Mouse (Mus musculus): ENCODE data around the gene Galnt11. TPM values are rescaled to one million over a fixed set of nuclear protein-coding genes. Genes with fewer than 3 reads are reported as not detected.
"Not testable (repeated sequence)": the region's sequence is repeated elsewhere in the genome, so short reads cannot be mapped to it uniquely, and the experiment has no call there.

Galnt11 gene
- total and polyA plus RNA-seq, 3 experiments: 12.6 to 13.6 TPM; not detected in 1

GRCm38 (mm10) chr5:25222752-25223702 is 1.3 kb downstream of the Galnt11 start, which contains the start of gene E130116L18Rik (continued):
- TF ChIP-seq CHD1 (IDR thresholded peaks at IDR 0.05; ENCODE audit: low read depth, low read length) (no peak), TCF12 (IDR thresholded peaks at IDR 0.05; ENCODE audit: low read depth, low read length) (no peak), ETS1 (IDR thresholded peaks at IDR 0.05; ENCODE audit: low read depth, low read length) (peak; percentile 53; the same call in 1 of the 2 replicates), MYC (IDR thresholded peaks at IDR 0.05; ENCODE audit: low read depth, low read length) (peak; percentile 84; the same call in 1 of the 2 replicates), ZMIZ1 (IDR thresholded peaks at IDR 0.05; ENCODE audit: low read depth, low read length) (no peak), MAZ (IDR thresholded peaks at IDR 0.05; ENCODE audit: low read depth, low read length) (no peak), MAFK (IDR thresholded peaks at IDR 0.05; ENCODE audit: borderline replicate concordance, low read depth, low read length) (no peak), ZNF384 (IDR thresholded peaks at IDR 0.05; ENCODE audit: low read depth, low read length) (peak; percentile 57), USF2 (IDR thresholded peaks at IDR 0.05; ENCODE audit: borderline replicate concordance in 1 of 2, insufficient read depth in 1 of 2, low read depth in 1 of 2, low read length in 2 of 2) (no peak), CHD2 (IDR thresholded peaks at IDR 0.05; ENCODE audit: low read length) (no peak), NRF1 (IDR thresholded peaks at IDR 0.05; ENCODE audit: insufficient read depth, low read depth, low read length, poor library complexity, severe bottlenecking) (peak; percentile 55; the same call in 1 of the 2 replicates), MYB (IDR thresholded peaks at IDR 0.05; ENCODE audit: low read depth, low read length) (no peak)

- not testable (repeated sequence) for H3K27me3 ChIP-seq (ENCODE audit: control insufficient read depth in 1 of 2, insufficient read depth in 2 of 2, low read length in 2 of 2); H3K9me3 ChIP-seq (replicated peaks; ENCODE audit: insufficient read depth, low read length); DNase-seq (ENCODE audit: low read depth, low spot score); H3K27ac ChIP-seq (ENCODE audit: control insufficient read depth, low read depth, low read length); H3K4me1 ChIP-seq (ENCODE audit: control insufficient read depth in 1 of 2, insufficient read depth in 2 of 2, low read length in 2 of 2); H3K79me2 ChIP-seq (ENCODE audit: control insufficient read depth, insufficient read depth, low read length, poor library complexity); H3K4me3 ChIP-seq (ENCODE audit: control insufficient read depth in 1 of 2, insufficient read depth in 1 of 2, low read depth in 2 of 2, low read length in 2 of 2); H3K9ac ChIP-seq (ENCODE audit: control insufficient read depth, low read depth, low read length, poor library complexity, severe bottlenecking); H3K36me3 ChIP-seq (ENCODE audit: control insufficient read depth in 1 of 2, insufficient read depth in 2 of 2, low read length in 2 of 2)
Measured at GRCm38 (mm10) chr5:25224377-25224776, 2.7 kb downstream of the Galnt11 start.

- Histone ChIP-seq H3K4me1 (ENCODE audit: control insufficient read depth in 1 of 2, insufficient read depth in 2 of 2, low read length in 2 of 2) (no peaks in the 10 kb centered on the region), H3K27ac (ENCODE audit: control insufficient read depth, low read depth, low read length) (no peak overlapping the region), H3K27me3 (ENCODE audit: control insufficient read depth in 1 of 2, insufficient read depth in 2 of 2, low read length in 2 of 2) (no peaks in the 10 kb centered on the region), H3K36me3 (ENCODE audit: control insufficient read depth in 1 of 2, insufficient read depth in 2 of 2, low read length in 2 of 2) (no peaks in the 10 kb centered on the region), H3K4me3 (ENCODE audit: control insufficient read depth in 1 of 2, insufficient read depth in 1 of 2, low read depth in 2 of 2, low read length in 2 of 2) (no peak overlapping the region), H3K79me2 (ENCODE audit: control insufficient read depth, insufficient read depth, low read length, poor library complexity) (no peaks in the 10 kb centered on the region), H3K9ac (ENCODE audit: control insufficient read depth, low read depth, low read length, poor library complexity, severe bottlenecking) (no peak overlapping the region), H3K9me3 (replicated peaks; ENCODE audit: insufficient read depth, low read length) (no peaks in the 10 kb centered on the region)
- TF ChIP-seq ETS1 (IDR thresholded peaks at IDR 0.05; ENCODE audit: low read depth, low read length) (no peak), EP300 (IDR thresholded peaks at IDR 0.05; ENCODE audit: low read depth in 1 of 2, low read length in 2 of 2) (no peak), MAZ (IDR thresholded peaks at IDR 0.05; ENCODE audit: low read depth, low read length) (no peak), HCFC1 (IDR thresholded peaks at IDR 0.05; ENCODE audit: low read depth, low read length) (no peak), ZNF384 (IDR thresholded peaks at IDR 0.05; ENCODE audit: low read depth, low read length) (no peak), TBP (IDR thresholded peaks at IDR 0.05; ENCODE audit: low read depth, low read length) (no peak), GATA1 (IDR thresholded peaks at IDR 0.05; ENCODE audit: low read depth, low read length) (no peak), JUND (IDR thresholded peaks at IDR 0.05; ENCODE audit: low read depth, low read length) (no peak), ZMIZ1 (IDR thresholded peaks at IDR 0.05; ENCODE audit: low read depth, low read length) (no peak)
- no peak for DNase-seq (ENCODE audit: low read depth, low spot score)
Measured at GRCm38 (mm10) chr5:25243101-25243500, 21.4 kb downstream of the Galnt11 start.

Data from MEL (cell line).